Mouse (Mus musculus) lung, postnatal 0 days (tissue): ENCODE measurements around the gene Klf1.
A peak's percentile ranks its signal among the peaks of the same experiment; 100 is the strongest.

ENCODE experiments used
- CTCF ChIP-seq: IDR thresholded peaks from 2 replicates; pipeline ENCODE4 v1.5.1; 2016; ENCODE audit warnings: antibody characterized with exemption, mild to moderate bottlenecking
- EP300 ChIP-seq: IDR thresholded peaks from 2 replicates; pipeline ENCODE4 v1.6.1; 2016; ENCODE audit warnings: antibody characterized with exemption, mild to moderate bottlenecking, control low read depth

DNA sequence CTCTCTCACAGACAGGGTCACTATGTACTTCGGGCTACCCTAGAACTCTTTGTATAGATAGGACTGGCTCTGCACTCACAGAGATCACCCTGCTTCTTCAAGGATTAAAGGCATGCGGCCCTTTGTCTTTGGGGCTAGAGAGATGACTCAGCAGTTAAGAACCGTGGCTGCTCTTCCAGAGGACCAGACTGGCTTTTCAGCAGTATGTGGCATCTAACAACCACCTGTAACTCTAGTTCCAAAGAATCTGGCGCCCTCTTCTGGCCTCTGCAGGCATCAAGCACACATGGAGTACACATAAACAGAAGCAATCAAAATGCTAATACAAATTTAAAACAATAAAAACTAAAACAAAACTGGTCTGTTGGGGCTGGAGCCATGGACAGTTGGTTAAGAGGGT lies 12.2 kb downstream of the Klf1 start:
- peak; percentile 57 for TF ChIP-seq CTCF
- no peak for TF ChIP-seq EP300
